Mouse (Mus musculus) lung, adult 2 months (tissue): ENCODE results near the gene Zfhx2. TPM values are rescaled to one million over a fixed set of nuclear protein-coding genes. Genes with fewer than 3 reads are reported as not detected.

Experiments used
- DNase-seq: peaks from one replicate; pipeline ENCODE4 v3.0.0; 2022
- H3K4me1 ChIP-seq: fragments of 200-500 bp; 2 replicates; pipeline ENCODE4 v1.6.1; 2011; ENCODE audit warnings: low read length; ENCODE audit not compliant: control insufficient read depth, insufficient read depth
- H3K4me3 ChIP-seq: fragments of 200-500 bp; replicated peaks from 2 replicates; pipeline ENCODE3; 2011; ENCODE audit warnings: low read depth, mild to moderate bottlenecking, control low read depth, low read length; ENCODE audit errors: extremely low read depth
- CTCF ChIP-seq: fragments of 200-500 bp; IDR thresholded peaks from 2 replicates; pipeline ENCODE4 v1.5.1; 2011; ENCODE audit warnings: mild to moderate bottlenecking, low read length, control low read depth; ENCODE audit not compliant: insufficient read depth
- POLR2A ChIP-seq: fragments of 200-500 bp; IDR thresholded peaks from 2 replicates; pipeline ENCODE4 v1.6.1; 2011; ENCODE audit warnings: low read depth, mild to moderate bottlenecking, control low read depth, low read length, borderline replicate concordance; ENCODE audit errors: extremely low read depth
- WGBS: fragments of 180-500 bp; shearing (Covaris S2); methylation state at CpG from one replicate; pipeline ENCODE4 v1.1.7; 2018; 5-methylcytosine and 5-hydroxymethylcytosine counted together
- polyA plus RNA-seq: library from polyadenylated mRNA; depleted of rRNA; stranded (reverse); fragments of >200 nt; gene quantifications from 2 replicates; pipeline ENCODE4 v1.2.3, GENCODE M21; 2012

Zfhx2 gene
- polyA plus RNA-seq, 1 experiment: 2.3 TPM

DNA sequence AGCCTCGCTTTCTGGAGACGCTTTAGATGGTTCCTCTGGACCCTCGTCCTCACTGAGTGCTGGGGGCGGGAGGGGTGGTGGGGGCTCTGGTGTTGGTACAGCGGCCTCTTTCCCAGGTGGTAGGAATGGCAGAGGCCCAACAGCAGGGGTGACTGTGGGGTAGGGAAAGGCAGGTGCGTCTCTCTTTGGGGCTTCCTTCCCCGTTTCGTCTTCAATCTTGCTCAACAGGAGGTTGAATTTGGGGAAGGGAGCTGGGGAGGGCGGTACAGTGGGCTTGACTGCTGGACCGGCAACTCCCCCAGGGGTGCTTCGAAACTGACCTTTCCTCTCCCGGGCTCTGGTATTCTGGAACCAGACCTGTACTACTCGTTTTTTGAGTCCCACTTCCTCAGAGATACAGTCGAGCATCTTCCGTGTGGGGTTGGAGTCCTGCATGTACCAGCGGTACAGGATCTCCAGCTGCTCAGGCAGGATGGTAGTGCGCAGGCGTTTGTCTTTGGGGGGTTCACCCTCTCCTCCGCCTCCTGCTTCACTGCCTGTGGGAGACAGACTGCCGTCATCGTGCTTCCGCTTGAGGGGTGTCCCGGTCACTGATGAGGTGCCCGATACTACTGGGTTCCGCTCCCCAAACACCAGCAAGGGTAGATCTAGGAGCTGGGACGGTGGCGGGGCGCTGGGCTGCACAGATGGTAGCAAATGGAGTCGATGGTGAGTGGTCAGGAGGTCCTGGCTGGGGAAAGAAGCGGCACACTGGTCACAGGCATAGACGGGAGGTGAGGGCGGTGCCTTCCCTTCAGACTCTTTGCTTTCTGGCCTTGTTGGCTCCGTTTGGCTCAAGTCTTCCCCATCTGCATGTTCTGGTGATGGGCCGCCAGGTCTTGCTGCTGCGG, 27.4 kb downstream of the Zfhx2 start:
- DNase-seq: no peak
- WGBS: 77% methylated on average over 35 of the region's 35 CpGs
- H3K4me1 ChIP-seq: no peaks in the 10 kb centered on the region
- TF ChIP-seq CTCF (no peak), POLR2A (no peak)
- H3K4me3 ChIP-seq: no peak overlapping the region

DNA sequence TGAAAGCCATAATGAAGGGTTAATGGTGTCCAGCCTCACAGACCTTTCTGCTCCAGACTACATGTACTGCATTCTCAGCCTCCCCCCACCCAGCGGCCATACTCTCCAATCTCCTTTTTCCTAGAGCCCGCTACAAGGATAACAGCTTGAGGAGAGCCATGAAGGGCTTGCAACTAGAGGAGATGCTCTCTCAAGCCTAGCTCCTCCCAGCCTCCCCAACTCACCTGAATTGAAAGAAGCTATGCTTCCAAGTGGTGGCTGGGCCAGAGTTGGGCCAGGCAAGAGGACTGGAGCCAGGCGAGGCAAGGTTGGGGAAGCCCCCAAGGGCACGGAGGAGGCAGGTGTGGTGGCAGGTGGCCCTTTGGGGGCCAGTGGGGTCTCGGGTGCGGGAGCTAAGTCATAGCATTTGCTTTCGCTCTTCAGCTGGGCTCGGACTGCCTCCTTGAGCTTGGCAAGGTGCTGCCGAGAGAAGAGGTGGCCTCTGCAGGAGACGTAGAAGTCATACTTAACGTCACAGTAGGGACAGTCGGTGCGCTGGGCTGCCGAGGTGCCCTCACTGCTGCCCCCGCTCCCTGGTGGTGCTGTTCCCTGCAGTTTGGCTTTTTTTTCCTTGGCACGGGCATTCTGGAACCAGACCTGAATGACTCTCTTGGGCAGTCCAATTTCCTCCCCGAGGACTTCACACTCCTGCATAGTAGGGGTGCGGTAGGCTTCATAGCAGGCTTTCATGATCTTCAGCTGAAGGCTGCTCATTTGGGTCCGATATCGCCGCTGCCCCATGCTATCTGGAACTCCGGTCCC, 28.3 kb downstream of the Zfhx2 start:
- TF ChIP-seq POLR2A (no peak), CTCF (no peak)
- Histone ChIP-seq H3K4me1 (no peaks in the 10 kb centered on the region), H3K4me3 (no peak overlapping the region)
- WGBS: 85% methylated on average over 22 of the region's 22 CpGs
- DNase-seq: no peak

DNA sequence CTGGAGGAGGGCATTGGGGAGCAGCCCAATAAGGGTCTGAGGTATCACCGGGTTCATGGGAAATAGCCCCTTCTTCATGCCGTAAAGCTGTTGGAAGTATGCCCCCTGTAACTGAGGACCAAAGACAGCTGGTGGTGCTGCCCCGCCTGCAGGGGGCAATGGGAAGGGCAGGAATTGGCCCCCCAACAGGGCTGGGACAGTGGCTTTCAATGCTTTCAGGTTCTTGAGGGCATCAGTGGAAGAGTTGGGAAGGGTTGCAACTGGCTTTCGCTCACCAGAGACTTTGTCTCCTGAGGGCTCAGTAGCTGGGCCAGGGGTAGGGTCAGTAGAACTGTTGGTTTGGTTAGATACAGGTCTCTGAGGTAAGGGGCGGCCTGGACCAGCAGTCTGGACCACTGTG, 29.0 kb downstream of the Zfhx2 start:
- no peaks in the 10 kb centered on the region for H3K4me1 ChIP-seq
- WGBS: 88% methylated on average over 5 of the region's 5 CpGs
- no peak overlapping the region for H3K4me3 ChIP-seq
- DNase-seq: no peak
- TF ChIP-seq POLR2A (no peak), CTCF (no peak)

DNA sequence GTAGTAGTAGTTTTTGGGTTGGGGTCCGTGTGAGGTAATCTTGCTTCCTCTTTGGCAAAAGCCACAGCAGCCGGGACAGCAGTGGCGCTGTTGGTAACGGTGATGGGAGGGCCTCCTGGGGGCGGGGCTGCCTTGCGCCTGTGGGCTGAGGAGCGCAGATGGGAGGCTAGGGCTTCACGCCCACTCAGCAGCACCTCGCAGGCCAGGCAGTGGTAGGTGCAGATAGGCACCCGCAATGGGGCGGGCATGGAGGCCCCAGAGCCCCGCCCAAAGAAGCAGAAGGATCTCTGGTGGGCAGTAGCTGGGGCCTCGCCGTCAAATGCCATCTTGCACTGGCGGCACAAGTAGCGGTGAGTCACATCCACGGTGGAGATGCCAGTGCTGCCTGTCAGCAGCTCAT, 29.5 kb downstream of the Zfhx2 start:
- no peak for TF ChIP-seq CTCF
- TF ChIP-seq POLR2A: no peak
- no peak for DNase-seq
- Histone ChIP-seq H3K4me3 (no peak overlapping the region), H3K4me1 (no peaks in the 10 kb centered on the region)
- 25% methylated on average over 17 of the region's 17 CpGs for WGBS

DNA sequence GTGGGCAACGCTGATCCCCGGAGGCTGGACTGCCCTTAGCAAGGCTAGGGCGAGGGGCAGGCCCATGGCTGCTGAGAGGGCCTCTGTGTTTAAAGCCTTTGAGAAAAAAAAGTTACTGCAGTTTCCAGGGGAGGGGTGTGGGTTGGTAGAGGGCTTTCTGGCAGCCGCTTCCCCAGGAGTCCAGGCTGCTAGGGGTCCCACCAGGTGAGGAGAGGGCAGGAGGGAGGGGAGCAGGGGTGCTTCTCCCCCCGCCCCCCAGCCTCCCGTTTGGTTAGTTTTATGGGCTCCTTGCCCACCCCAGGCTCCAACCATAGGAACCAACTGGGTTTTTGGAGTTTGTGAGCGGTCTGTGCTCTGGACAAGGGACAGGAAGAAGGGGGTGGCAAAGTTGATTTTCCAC, 30.3 kb downstream of the Zfhx2 start:
- no peak for TF ChIP-seq CTCF
- TF ChIP-seq POLR2A: no peak
- 58% methylated on average over 7 of the region's 7 CpGs for WGBS

DNA sequence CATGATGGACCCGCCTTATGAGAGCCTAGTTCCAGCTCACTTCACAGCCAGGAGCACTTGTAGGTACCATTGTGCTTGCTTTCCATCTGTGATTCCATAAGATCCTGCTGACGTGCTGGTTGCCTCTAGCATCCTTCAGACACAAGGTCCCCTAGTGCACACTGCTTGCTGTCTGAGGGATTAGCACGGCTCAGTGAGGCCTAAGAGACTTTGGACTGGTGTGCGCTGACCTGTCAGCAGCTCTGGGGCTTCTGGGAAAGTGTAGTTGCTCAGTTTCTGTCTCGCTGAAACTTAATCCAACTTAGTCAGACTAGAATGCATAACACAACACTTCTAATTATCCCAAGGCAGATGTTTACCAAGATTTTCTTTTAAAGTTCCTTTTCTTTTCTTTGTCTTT, 32.2 kb downstream of the Zfhx2 start:
- Histone ChIP-seq H3K4me3 (no peak overlapping the region), H3K4me1 (no peaks in the 10 kb centered on the region)
- TF ChIP-seq CTCF: no peak
- no peak for TF ChIP-seq POLR2A
- DNase-seq: no peak
- 84% methylated on average over 5 of the region's 5 CpGs for WGBS

More for the DNA sequence above, 30.3 kb downstream of the Zfhx2 start:
- H3K4me1 ChIP-seq: no peaks in the 10 kb centered on the region
- H3K4me3 ChIP-seq: no peak overlapping the region
- no peak for DNase-seq

DNA sequence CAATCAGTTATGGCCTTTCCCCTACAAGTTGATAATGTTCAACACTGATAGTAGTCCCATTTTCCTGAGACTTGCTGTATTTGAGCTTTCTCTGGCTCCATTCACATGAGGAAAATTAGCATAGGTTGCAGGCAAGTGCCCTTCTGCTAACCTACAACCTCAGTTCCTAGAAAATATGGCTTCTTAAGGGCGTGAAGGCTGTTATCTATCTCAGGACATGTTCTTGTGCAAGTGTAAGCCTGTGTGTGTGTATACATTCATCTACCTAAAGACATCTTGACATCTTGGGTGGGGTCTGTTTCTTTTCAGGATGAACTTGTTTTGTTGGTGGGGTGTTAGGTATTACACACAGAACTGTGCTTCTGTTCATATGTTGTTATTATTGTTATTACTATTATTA, 33.1 kb downstream of the Zfhx2 start:
- DNase-seq: no peak
- H3K4me3 ChIP-seq: no peak overlapping the region
- WGBS: 82% methylated on average over 1 of the region's 1 CpGs
- no peak for TF ChIP-seq CTCF
- TF ChIP-seq POLR2A: no peak
- no peaks in the 10 kb centered on the region for H3K4me1 ChIP-seq

DNA sequence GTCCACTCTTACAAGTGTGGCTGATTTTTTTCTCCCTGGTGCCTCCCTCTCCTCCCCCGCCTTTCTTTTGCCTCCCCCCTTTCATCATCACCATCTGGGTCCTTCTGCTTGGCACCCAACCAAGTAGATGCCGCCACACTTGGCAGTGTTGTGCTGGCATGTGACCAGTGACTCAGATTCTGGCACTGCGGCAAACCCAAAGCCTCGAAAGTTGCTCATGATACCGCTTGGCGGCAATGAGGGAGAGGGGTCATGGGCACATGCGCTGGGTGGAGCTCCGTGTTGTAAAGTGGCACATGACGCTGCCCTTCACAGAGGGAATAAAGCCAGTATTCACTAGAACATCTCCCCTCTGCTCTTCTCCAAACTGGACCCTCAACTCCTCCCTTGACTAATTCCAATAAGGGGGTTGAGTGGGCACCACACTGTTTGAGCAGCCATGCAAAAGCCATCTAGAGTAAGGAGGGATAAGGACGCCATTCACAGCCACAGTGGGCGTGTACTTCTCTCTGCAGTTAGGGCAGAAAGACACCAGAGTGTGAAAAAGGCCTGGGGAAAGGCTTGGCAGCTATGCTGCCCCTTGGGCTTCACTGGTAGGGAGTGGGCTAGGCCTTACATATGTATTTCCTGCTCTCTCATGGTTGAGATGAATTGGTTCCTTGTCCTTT, 36.8 kb downstream of the Zfhx2 start:
- H3K4me3 ChIP-seq: no peak overlapping the region
- WGBS: 49% methylated on average over 11 of the region's 11 CpGs
- TF ChIP-seq POLR2A: no peak
- no peak for TF ChIP-seq CTCF
- no peaks in the 10 kb centered on the region for H3K4me1 ChIP-seq
- DNase-seq: no peak

DNA sequence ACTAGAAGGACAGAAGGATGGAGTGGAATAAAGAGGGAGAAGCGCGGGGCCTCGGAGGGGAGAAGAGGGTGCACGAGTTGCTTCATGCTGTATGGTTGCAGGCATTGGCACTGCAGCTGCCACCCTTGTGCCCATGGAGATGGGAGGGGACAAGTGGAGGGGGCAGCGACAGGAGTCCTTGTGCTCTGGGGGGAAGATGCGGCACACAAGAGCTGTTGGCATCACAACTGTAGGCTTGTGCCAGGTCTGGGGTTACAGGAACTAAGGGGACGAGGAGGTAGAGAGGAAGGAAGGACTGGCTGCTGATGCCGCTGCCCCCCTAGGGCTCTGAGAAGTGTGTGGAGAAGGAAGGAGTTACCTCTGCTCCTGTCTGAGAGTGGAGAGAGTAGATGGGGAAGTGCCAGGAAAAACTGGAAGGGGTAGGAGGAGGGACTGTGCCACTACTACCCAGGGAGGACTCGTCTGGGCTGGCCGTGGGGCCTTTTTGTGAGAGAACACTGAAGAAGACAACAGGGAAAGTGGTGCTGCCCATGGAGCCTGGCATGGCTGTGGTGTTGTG, 37.9 kb downstream of the Zfhx2 start:
- no peak overlapping the region for H3K4me3 ChIP-seq
- no peak for TF ChIP-seq CTCF
- no peak for TF ChIP-seq POLR2A
- H3K4me1 ChIP-seq: no peaks in the 10 kb centered on the region
- no peak for DNase-seq
- WGBS: 73% methylated on average over 10 of the region's 10 CpGs
